Mouse (Mus musculus) kidney, adult 2 months (tissue): Measurements from ENCODE around the gene Ccnk.

ENCODE experiments used
- CTCF ChIP-seq: fragments of 200-500 bp; conservative IDR thresholded peaks from 2 replicates; pipeline ENCODE4 v1.5.1; 2011; ENCODE audit warnings: low read depth, mild to moderate bottlenecking, control low read depth, low read length, moderate library complexity, mixed read lengths; ENCODE audit not compliant: insufficient read depth, insufficient read length
- POLR2A ChIP-seq: fragments of 200-500 bp; IDR thresholded peaks from one replicate; pipeline ENCODE4 v1.6.1; 2011; ENCODE audit warnings: low read depth, low read length, control low read depth

DNA sequence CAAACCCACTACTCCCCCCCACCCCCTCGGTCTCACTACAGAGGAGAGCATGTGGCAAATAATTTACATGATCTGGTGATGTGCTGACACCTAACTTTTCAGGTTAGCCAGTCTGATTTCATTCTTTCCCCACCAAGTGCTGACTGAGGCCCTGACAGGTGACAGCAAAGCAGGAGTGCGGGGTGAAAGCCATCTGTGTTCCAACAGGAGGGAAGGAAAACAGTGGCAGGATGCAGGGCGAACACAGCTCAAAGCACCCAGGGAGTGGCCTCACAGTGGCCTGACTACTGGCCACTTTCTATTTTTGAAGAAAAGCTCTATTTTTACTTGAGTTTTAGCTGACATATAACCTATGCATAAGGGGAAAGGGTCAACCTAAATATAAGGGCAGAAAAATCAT, 15.7 kb upstream of the Ccnk start:
- no peak for TF ChIP-seq CTCF
- TF ChIP-seq POLR2A = no peak
